Mouse (Mus musculus) CH12.LX (cell line): ENCODE data around the gene Snrnp48. TPM values are rescaled to one million over a fixed set of nuclear protein-coding genes. Genes with fewer than 3 reads are reported as not detected.

Source experiments
- DNase-seq: peaks from one replicate; pipeline ENCODE4 v3.0.0-alpha.2; 2013; ENCODE audit errors: extremely low read depth
- H3K27ac ChIP-seq: 2 replicates; pipeline ENCODE4 v1.5.1; 2012; ENCODE audit warnings: low read depth, mild to moderate bottlenecking, control low read depth, moderate library complexity; ENCODE audit not compliant: insufficient read depth
- H3K27me3 ChIP-seq: replicated peaks from 2 replicates; pipeline ENCODE3; 2012; ENCODE audit warnings: inconsistent platforms
- H3K36me3 ChIP-seq, 2 experiments: replicated peaks in 1 of 2; 2 replicates each; pipeline versions ENCODE3 to v1.6.1; 2012; ENCODE audit warnings: inconsistent platforms in 1 of 2, low read length in 1 of 2, mild to moderate bottlenecking in 1 of 2, mixed read lengths in 1 of 2, moderate library complexity in 1 of 2; ENCODE audit not compliant: control insufficient read depth in 1 of 2, insufficient read depth in 1 of 2
- H3K4me1 ChIP-seq, 2 experiments: 2 replicates each; pipeline ENCODE4 v1.6.1; 2012; ENCODE audit warnings: inconsistent platforms in 1 of 2, moderate library complexity in 1 of 2; ENCODE audit not compliant: insufficient read depth in 2 of 2, control insufficient read depth in 1 of 2
- H3K4me2 ChIP-seq: 2 replicates; pipeline ENCODE4 v1.6.1; 2012; ENCODE audit warnings: low read depth, mild to moderate bottlenecking, control low read depth; ENCODE audit not compliant: poor library complexity, insufficient read depth, severe bottlenecking
- H3K4me3 ChIP-seq, 3 experiments: fragments of 150-350 bp in 1 of 3; sonication (generic) in 1 of 3; replicated peaks in 1 of 3; 2 replicates each; pipeline versions ENCODE3 to v1.5.1; 2011 to 2012; ENCODE audit warnings: low read depth in 2 of 3, low read length in 2 of 3, mild to moderate bottlenecking in 2 of 3, moderate library complexity in 2 of 3, control low read depth in 1 of 3, improper control_type of control experiment in 1 of 3, inconsistent platforms in 1 of 3, mixed read lengths in 1 of 3; ENCODE audit not compliant: poor library complexity in 1 of 3
- H3K79me2 ChIP-seq: replicated peaks from 2 replicates; pipeline ENCODE4 v1.6.1; 2012; ENCODE audit warnings: mild to moderate bottlenecking, moderate library complexity; ENCODE audit not compliant: control insufficient read depth, poor library complexity, insufficient read depth, severe bottlenecking; ENCODE audit errors: extremely low read depth
- H3K9ac ChIP-seq: 2 replicates; pipeline ENCODE4 v1.6.1; 2012; ENCODE audit warnings: low read depth, mild to moderate bottlenecking, control low read depth, moderate library complexity; ENCODE audit not compliant: insufficient read depth
- H3K9me3 ChIP-seq: replicated peaks from 2 replicates; pipeline ENCODE3; 2012; ENCODE audit warnings: low read length, inconsistent platforms, mixed read lengths
- CHD1 ChIP-seq: IDR thresholded peaks from 2 replicates; pipeline ENCODE4 v1.6.1; 2012; ENCODE audit warnings: low read depth, low read length, improper control_type of control experiment, inconsistent platforms
- CHD2 ChIP-seq: IDR thresholded peaks from 2 replicates; pipeline ENCODE4 v1.6.1; 2011; ENCODE audit warnings: low read length, improper control_type of control experiment
- CTCF ChIP-seq, 2 experiments: IDR thresholded peaks in 1 of 2; conservative IDR thresholded peaks in 1 of 2; 2 replicates each; pipeline ENCODE4 v1.5.1; 2011 to 2012; ENCODE audit warnings: low read depth in 2 of 2, low read length in 2 of 2, improper control_type of control experiment in 1 of 2, inconsistent platforms in 1 of 2, mild to moderate bottlenecking in 1 of 2, moderate library complexity in 1 of 2
- E2F4 ChIP-seq: IDR thresholded peaks from 2 replicates; pipeline ENCODE4 v1.6.1; 2011; ENCODE audit warnings: low read depth, low read length, improper control_type of control experiment; ENCODE audit not compliant: insufficient replicate concordance
- ELF1 ChIP-seq: IDR thresholded peaks from 2 replicates; pipeline ENCODE4 v1.6.1; 2014; ENCODE audit warnings: low read depth, mild to moderate bottlenecking, inconsistent platforms, low read length, improper control_type of control experiment
- EP300 ChIP-seq: IDR thresholded peaks from 2 replicates; pipeline ENCODE4 v1.6.1; 2011; ENCODE audit warnings: low read length, improper control_type of control experiment
- ETS1 ChIP-seq: conservative IDR thresholded peaks from 2 replicates; pipeline ENCODE4 v1.6.1; 2012; ENCODE audit warnings: low read depth, mild to moderate bottlenecking, inconsistent platforms, low read length, improper control_type of control experiment, moderate library complexity
- GABPA ChIP-seq: IDR thresholded peaks from 2 replicates; pipeline ENCODE4 v1.6.1; 2012; ENCODE audit warnings: low read depth, low read length, improper control_type of control experiment, inconsistent platforms; ENCODE audit not compliant: insufficient replicate concordance
- HCFC1 ChIP-seq: IDR thresholded peaks from 2 replicates; pipeline ENCODE4 v1.6.1; 2012; ENCODE audit warnings: low read depth, mild to moderate bottlenecking, inconsistent platforms, low read length, improper control_type of control experiment
- JUN ChIP-seq: IDR thresholded peaks from 2 replicates; pipeline ENCODE4 v1.6.1; 2011; ENCODE audit warnings: low read depth, mild to moderate bottlenecking, low read length, improper control_type of control experiment, moderate library complexity; ENCODE audit not compliant: insufficient read depth
- JUND ChIP-seq: conservative IDR thresholded peaks from 2 replicates; pipeline ENCODE4 v1.6.1; 2011; ENCODE audit warnings: low read depth, low read length, improper control_type of control experiment
- KAT2A ChIP-seq: IDR thresholded peaks from 2 replicates; pipeline ENCODE4 v1.6.1; 2012; ENCODE audit warnings: low read length, improper control_type of control experiment, inconsistent platforms; ENCODE audit not compliant: insufficient replicate concordance
- MEF2A ChIP-seq: IDR thresholded peaks from 2 replicates; pipeline ENCODE4 v1.6.1; 2014; ENCODE audit warnings: low read depth, mild to moderate bottlenecking, inconsistent platforms, low read length, improper control_type of control experiment, borderline replicate concordance
- MXI1 ChIP-seq: IDR thresholded peaks from 2 replicates; pipeline ENCODE4 v1.6.1; 2011; ENCODE audit warnings: mild to moderate bottlenecking, low read depth, low read length, improper control_type of control experiment
- MYC ChIP-seq: IDR thresholded peaks from 2 replicates; pipeline ENCODE4 v1.6.1; 2011; ENCODE audit warnings: low read depth, mild to moderate bottlenecking, improper control_type of control experiment, low read length
- NELFE ChIP-seq: IDR thresholded peaks from 2 replicates; pipeline ENCODE4 v1.6.1; 2011; ENCODE audit warnings: low read depth, low read length, improper control_type of control experiment
- NRF1 ChIP-seq: IDR thresholded peaks from 2 replicates; pipeline ENCODE4 v1.6.1; 2014; ENCODE audit warnings: low read depth, mild to moderate bottlenecking, inconsistent platforms, low read length, improper control_type of control experiment, moderate library complexity
- PAX5 ChIP-seq: IDR thresholded peaks from 2 replicates; pipeline ENCODE4 v1.6.1; 2012; ENCODE audit warnings: low read length, inconsistent platforms, mixed read lengths
- POLR2A ChIP-seq: IDR thresholded peaks from 2 replicates; pipeline ENCODE4 v1.6.1; 2011; ENCODE audit warnings: low read depth, mild to moderate bottlenecking, improper control_type of control experiment, low read length
- POLR2AphosphoS2 ChIP-seq: IDR thresholded peaks from 2 replicates; pipeline ENCODE4 v1.6.1; 2011; ENCODE audit warnings: low read depth, low read length, improper control_type of control experiment
- RAD21 ChIP-seq: IDR thresholded peaks from 2 replicates; pipeline ENCODE4 v1.6.1; 2011; ENCODE audit warnings: low read depth, mild to moderate bottlenecking, low read length, improper control_type of control experiment, moderate library complexity
- RCOR1 ChIP-seq: conservative IDR thresholded peaks from 2 replicates; pipeline ENCODE4 v1.6.1; 2012; ENCODE audit warnings: low read depth, mild to moderate bottlenecking, inconsistent platforms, low read length, improper control_type of control experiment
- SIN3A ChIP-seq: IDR thresholded peaks from 2 replicates; pipeline ENCODE4 v1.6.1; 2012; ENCODE audit warnings: low read length, improper control_type of control experiment, inconsistent platforms
- TCF12 ChIP-seq: IDR thresholded peaks from 2 replicates; pipeline ENCODE4 v1.6.1; 2014; ENCODE audit warnings: low read depth, mild to moderate bottlenecking, inconsistent platforms, low read length, improper control_type of control experiment
- USF2 ChIP-seq: conservative IDR thresholded peaks from 2 replicates; pipeline ENCODE4 v1.6.1; 2011; ENCODE audit warnings: low read depth, low read length, improper control_type of control experiment
- ZNF384 ChIP-seq: IDR thresholded peaks from 2 replicates; pipeline ENCODE4 v1.6.1; 2012; ENCODE audit warnings: low read depth, low read length, improper control_type of control experiment, inconsistent platforms
- dilution Hi-C: fragments of 300-500 bp; cut with MboI; formaldehyde crosslinking; loops from 2 replicates; pipeline ENCODE4 v1.14.3; 2020; ENCODE audit warnings: low sequenced_read_pairs; ENCODE audit not compliant: extremely low pct_unique_long_range_greater_than_20kb, extremely low pct_ligation_motif_present
- in situ Hi-C: fragments of 300-500 bp; cut with MboI; formaldehyde crosslinking; loops from 3 replicates; pipeline ENCODE4 v1.14.3; 2019; ENCODE audit warnings: low sequenced_read_pairs, low pct_ligation_motif_present, low pct_unique_long_range_greater_than_20kb, mixed read lengths
- polyA plus RNA-seq: library from polyadenylated mRNA; unstranded; fragments of >175 nt; gene quantifications from 2 replicates; pipeline ENCODE4 v1.2.1, GENCODE M21; 2012; ENCODE audit warnings: low read depth; ENCODE audit not compliant: insufficient read length
- total RNA-seq, 2 experiments: library from RNA; depleted of rRNA; stranded (reverse); fragments of 300-350 nt in 1 of 2; fragments of >200 nt in 1 of 2; gene quantifications; 2 replicates each; pipeline ENCODE4 v1.2.3; 2012 to 2014

The Snrnp48 gene
- total and polyA plus RNA-seq, 3 experiments: 42.4 to 103 (median 52.8) TPM

GRCm38 (mm10) chr13:38155523-38155922 lies 49.2 kb upstream of the Snrnp48 start:
- TF ChIP-seq MYC (no peak), KAT2A (no peak), NRF1 (no peak), POLR2A (no peak), ELF1 (no peak), JUND (no peak), RCOR1 (no peak), POLR2AphosphoS2 (no peak)
- TF ChIP-seq, all 38 proteins: peak for 0
- in situ Hi-C loops (no loop called here), dilution Hi-C loops (no loop called here)
- Histone ChIP-seq H3K9ac (no peak overlapping the region), H3K4me3 (no peak overlapping the region), H3K4me2 (no peak overlapping the region), H3K4me1 (peaks cover 9 to 12% of the 10 kb centered on the region in 2 experiments), H3K27ac (no peak overlapping the region), H3K36me3 (no peaks in the 10 kb centered on the region), H3K27me3 (peaks cover 1% of the 10 kb centered on the region), H3K9me3 (peaks cover 15% of the 10 kb centered on the region), H3K79me2 (no peaks in the 10 kb centered on the region)
- no peak for DNase-seq

- DNase-seq: peak; percentile 17
- Histone ChIP-seq H3K27ac (no peak overlapping the region), H3K4me2 (no peak overlapping the region), H3K79me2 (no peaks in the 10 kb centered on the region), H3K4me1 (peaks cover 12 to 16% of the 10 kb centered on the region in 2 experiments), H3K4me3 (no peak overlapping the region), H3K27me3 (peaks cover 1% of the 10 kb centered on the region), H3K9me3 (peaks cover 1% of the 10 kb centered on the region), H3K36me3 (no peaks in the 10 kb centered on the region), H3K9ac (no peak overlapping the region)
- dilution Hi-C loops (no loop called here), in situ Hi-C loops (no loop called here)
- TF ChIP-seq EP300 (peak; percentile 47), SIN3A (no peak), HCFC1 (no peak), MEF2A (peak; percentile 55), RCOR1 (no peak), ETS1 (peak; percentile 26; the same call in 1 of the 2 replicates), CHD1 (no peak), ZNF384 (peak; percentile 49), POLR2A (no peak)
Observed at GRCm38 (mm10) chr13:38157635-38158034, 47.1 kb upstream of the Snrnp48 start.

GRCm38 (mm10) chr13:38162002-38162401 lies 42.7 kb upstream of the Snrnp48 start:
- dilution Hi-C loops: no loop called here
- Histone ChIP-seq H3K79me2 (no peaks in the 10 kb centered on the region), H3K9ac (no peak overlapping the region), H3K4me2 (no peak overlapping the region), H3K36me3 (no peaks in the 10 kb centered on the region), H3K4me1 (peaks cover 5 to 10% of the 10 kb centered on the region in 2 experiments), H3K4me3 (no peak overlapping the region), H3K9me3 (no peaks in the 10 kb centered on the region), H3K27me3 (peaks cover 1% of the 10 kb centered on the region), H3K27ac (no peak overlapping the region)
- DNase-seq: no peak
- in situ Hi-C loops: no loop called here
- TF ChIP-seq GABPA (no peak), RAD21 (peak; percentile 11), CTCF (conservative IDR thresholded peaks at IDR 0.05 in 1 of 2, IDR thresholded peaks at IDR 0.05 in 1 of 2; ENCODE audit: low read depth in 2 of 2, low read length in 2 of 2) (peak in 1 of 2 experiments; percentile 24; a peak in 2 of 4 replicates), PAX5 (no peak), E2F4 (no peak), NELFE (no peak), USF2 (no peak), TCF12 (no peak), MXI1 (no peak), JUN (no peak), CHD2 (no peak)
